Mouse (Mus musculus): ENCODE results near the gene Sobp. TPM values are rescaled to one million over a fixed set of nuclear protein-coding genes. Genes with fewer than 3 reads are reported as not detected.
A peak's percentile ranks its signal among the peaks of the same experiment; 100 is the strongest.

The Sobp gene
- polyA plus RNA-seq, 1 experiment from 2014 or later, result 15.6 TPM

DNA sequence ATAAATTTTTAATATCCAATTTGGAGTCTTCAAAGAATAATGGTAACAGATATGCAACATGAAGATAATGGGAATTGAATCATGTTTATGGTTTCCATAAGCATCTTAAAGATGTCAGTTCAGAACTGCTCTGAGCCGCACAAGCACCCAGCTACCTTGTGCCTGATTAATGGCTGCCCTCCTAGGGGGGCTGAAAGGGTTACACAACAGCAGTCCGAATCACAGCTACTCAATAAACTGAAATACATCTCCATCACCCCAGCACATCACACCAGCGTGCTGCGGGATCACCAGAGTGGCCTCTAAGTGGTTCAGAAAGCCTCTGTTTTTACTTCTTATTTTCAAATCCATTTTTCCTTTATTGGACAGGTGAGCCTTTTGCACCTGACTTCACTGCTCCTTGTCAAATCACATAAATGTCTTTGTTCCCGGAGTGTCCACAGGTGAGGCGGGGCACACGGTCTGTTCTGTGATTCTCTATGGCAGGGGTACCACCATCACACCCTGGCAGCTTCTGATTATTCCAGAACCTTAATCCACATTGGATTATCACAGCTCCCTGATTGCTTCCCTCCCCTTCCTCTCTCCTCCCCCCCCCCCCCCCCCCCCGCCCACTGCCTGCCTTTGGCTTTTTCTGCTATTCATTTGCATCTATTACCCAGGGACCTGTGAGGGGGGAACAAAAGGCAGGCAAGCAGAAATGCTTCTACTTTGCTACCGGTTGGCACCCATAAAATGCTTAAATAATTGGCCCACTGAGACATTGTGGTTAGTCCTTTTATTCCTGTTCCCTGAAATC lies 90.8 kb downstream of the Sobp start:
- H3K36me3 ChIP-seq, result peaks cover 15% of the 10 kb centered on the region
- H3K4me3 ChIP-seq (replicated peaks), result no peak overlapping the region
- peak overlapping the region; percentile 20; the same call in 1 of the 2 replicates for H3K9ac ChIP-seq (replicated peaks)
- WGBS, result 39% methylated on average over 8 of the region's 9 CpGs
- no peaks in the 10 kb centered on the region for H3K9me3 ChIP-seq
- peak; percentile 82 for ATAC-seq
- H3K27me3 ChIP-seq, result no peaks in the 10 kb centered on the region
- peak overlapping the region; percentile 76 for H3K27ac ChIP-seq
- H3K4me2 ChIP-seq (replicated peaks), result peak overlapping the region; percentile 1
- peaks cover 38% of the 10 kb centered on the region for H3K4me1 ChIP-seq (replicated peaks)

DNA sequence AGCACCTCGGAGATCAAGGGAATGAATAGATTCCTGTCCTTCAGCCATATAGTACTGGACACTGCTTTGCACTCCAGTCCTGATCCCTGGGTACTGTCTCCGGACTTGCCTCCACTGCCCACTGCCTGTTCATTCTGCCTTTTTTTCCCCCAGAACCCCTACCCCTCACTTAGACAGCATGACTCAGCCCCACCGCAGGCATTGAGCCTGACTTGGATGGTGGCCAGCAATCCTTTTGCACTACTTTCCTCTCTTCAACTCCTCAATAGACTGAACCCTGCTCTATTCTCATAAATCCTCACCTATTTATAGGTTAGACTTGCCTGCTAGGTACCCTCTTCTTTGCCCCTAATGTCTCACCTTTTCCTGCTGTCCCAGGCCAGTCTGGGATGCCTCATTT lies 93.0 kb downstream of the Sobp start:
- Histone ChIP-seq H3K36me3 (no peaks in the 10 kb centered on the region), H3K27ac (no peak overlapping the region), H3K9ac (replicated peaks) (no peak overlapping the region), H3K9me3 (no peaks in the 10 kb centered on the region), H3K4me1 (replicated peaks) (peaks cover 47% of the 10 kb centered on the region), H3K4me3 (replicated peaks) (no peak overlapping the region), H3K27me3 (no peaks in the 10 kb centered on the region), H3K4me2 (replicated peaks) (no peak overlapping the region)
- ATAC-seq, result no peak
- WGBS, result 64% methylated on average over 3 of the region's 3 CpGs

- no peak overlapping the region for H3K4me2 ChIP-seq (replicated peaks)
- 0 out of 2 replicates have a peak overlapping the region, but pooled peaks have one; percentile 10 for H3K9ac ChIP-seq (replicated peaks)
- H3K27me3 ChIP-seq, result no peaks in the 10 kb centered on the region
- no peak overlapping the region for H3K4me3 ChIP-seq (replicated peaks)
- ATAC-seq, result peak; percentile 57
- H3K36me3 ChIP-seq, result no peaks in the 10 kb centered on the region
- WGBS, result 67% methylated on average over 13 of the region's 13 CpGs
- H3K27ac ChIP-seq, result peak overlapping the region; percentile 32; the same call in 1 of the 2 replicates
- H3K4me1 ChIP-seq (replicated peaks), result peaks cover 49% of the 10 kb centered on the region
- no peaks in the 10 kb centered on the region for H3K9me3 ChIP-seq
Measured at GRCm38 (mm10) chr10:43075535-43076152, 98.7 kb downstream of the Sobp start.

GRCm38 (mm10) chr10:43073281-43073680 lies 101.0 kb downstream of the Sobp start:
- Histone ChIP-seq H3K9me3 (no peaks in the 10 kb centered on the region), H3K9ac (replicated peaks) (0 out of 2 replicates have a peak overlapping the region, but pooled peaks have one; percentile 10), H3K4me1 (replicated peaks) (peaks cover 49% of the 10 kb centered on the region), H3K36me3 (peaks cover 7% of the 10 kb centered on the region), H3K27me3 (no peaks in the 10 kb centered on the region), H3K4me3 (replicated peaks) (no peak overlapping the region), H3K27ac (peak overlapping the region; percentile 67), H3K4me2 (replicated peaks) (no peak overlapping the region)
- WGBS, result 38% methylated on average over 8 of the region's 8 CpGs
- ATAC-seq, result 0 out of 2 replicates have a peak, but pooled peaks have one; percentile 38

DNA sequence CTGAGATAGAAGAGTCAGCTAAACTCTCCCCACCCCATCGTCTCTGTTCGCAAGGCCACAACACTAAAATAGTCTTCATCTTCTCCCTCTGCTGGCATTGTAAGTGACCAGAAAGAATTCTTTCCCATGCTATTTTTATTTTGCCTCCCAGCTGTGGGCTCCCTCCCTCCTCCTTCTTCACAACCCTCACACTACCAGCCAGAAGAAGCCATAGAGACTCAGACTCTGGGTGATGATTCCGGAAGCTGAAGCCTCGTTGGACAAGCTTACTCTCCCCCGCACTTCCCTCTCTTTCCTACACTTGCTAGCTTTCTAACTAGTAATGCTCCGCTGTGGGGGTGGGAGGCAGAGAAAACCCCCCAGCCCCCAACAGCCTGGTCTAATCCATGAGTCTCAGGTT lies 103.4 kb downstream of the Sobp start:
- Histone ChIP-seq H3K9me3 (no peaks in the 10 kb centered on the region), H3K4me1 (replicated peaks) (peaks cover 36% of the 10 kb centered on the region), H3K27me3 (no peaks in the 10 kb centered on the region), H3K4me2 (replicated peaks) (no peak overlapping the region), H3K4me3 (replicated peaks) (no peak overlapping the region), H3K36me3 (peaks cover 16% of the 10 kb centered on the region), H3K27ac (no peak overlapping the region), H3K9ac (replicated peaks) (no peak overlapping the region)
- no peak for ATAC-seq
- WGBS, result 96% methylated on average over 6 of the region's 6 CpGs

DNA sequence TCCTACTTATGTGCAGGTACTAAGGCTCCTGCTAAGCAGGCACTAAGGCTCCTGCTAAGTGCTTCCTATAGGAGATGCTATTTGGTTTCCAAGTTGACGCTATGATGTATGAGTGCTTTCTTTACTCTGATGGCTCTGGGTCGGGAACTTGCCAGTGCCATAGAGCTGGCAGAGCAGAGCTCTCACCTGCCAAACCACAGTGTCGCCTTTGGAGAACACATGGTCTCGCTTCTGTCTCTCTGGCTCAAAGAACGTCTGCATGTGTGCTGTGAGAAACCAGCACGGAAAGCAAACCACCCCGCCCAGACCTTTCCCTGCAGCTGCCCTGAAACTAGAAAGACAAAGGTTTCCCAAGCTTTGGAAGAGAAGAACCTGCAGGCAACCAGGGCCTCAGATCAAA lies 109.0 kb downstream of the Sobp start:
- Histone ChIP-seq H3K9me3 (no peaks in the 10 kb centered on the region), H3K4me2 (replicated peaks) (no peak overlapping the region), H3K4me1 (replicated peaks) (peaks cover 5% of the 10 kb centered on the region), H3K9ac (replicated peaks) (no peak overlapping the region), H3K36me3 (peaks cover 24% of the 10 kb centered on the region), H3K27ac (no peak overlapping the region), H3K4me3 (replicated peaks) (no peak overlapping the region), H3K27me3 (no peaks in the 10 kb centered on the region)
- ATAC-seq, result no peak
- WGBS, result 92% methylated on average over 7 of the region's 7 CpGs

DNA sequence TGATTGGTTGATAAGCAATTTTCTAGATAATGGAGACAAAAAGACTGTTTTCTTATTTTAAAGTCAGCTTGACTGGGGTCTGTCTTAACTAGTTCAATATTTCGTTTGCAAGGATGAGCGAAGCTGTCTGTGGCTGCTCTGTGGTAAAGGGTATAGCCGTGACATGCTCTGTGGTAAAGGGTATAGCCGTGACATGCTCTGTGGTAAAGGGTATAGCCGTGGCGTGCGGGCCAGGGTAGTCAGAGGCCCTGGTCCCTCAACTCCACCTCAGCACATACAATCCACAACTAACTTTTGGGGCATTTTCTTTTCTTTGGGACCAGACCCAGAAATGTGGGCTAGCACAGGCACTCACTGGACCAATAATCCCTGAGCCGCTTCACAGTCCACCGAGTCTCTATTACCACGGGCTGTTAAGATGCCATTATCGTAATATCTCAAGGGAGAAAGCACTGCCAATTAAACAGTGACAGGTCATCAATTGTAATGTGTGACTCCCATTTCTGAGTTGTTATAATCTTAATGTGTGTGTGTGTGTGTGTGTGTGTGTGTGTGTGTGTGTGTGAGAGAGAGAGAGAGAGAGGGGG lies 112.7 kb downstream of the Sobp start:
- Histone ChIP-seq H3K4me2 (replicated peaks) (no peak overlapping the region), H3K27ac (no peak overlapping the region), H3K36me3 (peaks cover 15% of the 10 kb centered on the region), H3K9me3 (no peaks in the 10 kb centered on the region), H3K27me3 (no peaks in the 10 kb centered on the region), H3K4me1 (replicated peaks) (peaks cover 5% of the 10 kb centered on the region), H3K4me3 (replicated peaks) (no peak overlapping the region), H3K9ac (replicated peaks) (no peak overlapping the region)
- 79% methylated on average over 11 of the region's 11 CpGs for WGBS
- no peak for ATAC-seq

GRCm38 (mm10) chr10:43055405-43055804 lies 118.9 kb downstream of the Sobp start:
- no peak for ATAC-seq
- WGBS, result 83% methylated on average over 2 of the region's 2 CpGs
- no peak overlapping the region for H3K9ac ChIP-seq (replicated peaks)
- peaks cover 21% of the 10 kb centered on the region for H3K4me1 ChIP-seq (replicated peaks)
- no peaks in the 10 kb centered on the region for H3K9me3 ChIP-seq
- H3K4me2 ChIP-seq (replicated peaks), result no peak overlapping the region
- no peak overlapping the region for H3K4me3 ChIP-seq (replicated peaks)
- no peak overlapping the region for H3K27ac ChIP-seq
- H3K27me3 ChIP-seq, result no peaks in the 10 kb centered on the region
- H3K36me3 ChIP-seq, result no peaks in the 10 kb centered on the region

- H3K4me3 ChIP-seq (replicated peaks), result no peak overlapping the region
- peak overlapping the region; percentile 47 for H3K27ac ChIP-seq
- ATAC-seq, result no peak
- H3K9me3 ChIP-seq, result no peaks in the 10 kb centered on the region
- no peaks in the 10 kb centered on the region for H3K27me3 ChIP-seq
- H3K4me2 ChIP-seq (replicated peaks), result no peak overlapping the region
- no peaks in the 10 kb centered on the region for H3K36me3 ChIP-seq
- H3K9ac ChIP-seq (replicated peaks), result no peak overlapping the region
- H3K4me1 ChIP-seq (replicated peaks), result peaks cover 21% of the 10 kb centered on the region
- WGBS, result 76% methylated on average over 8 of the region's 8 CpGs
Measured at GRCm38 (mm10) chr10:43054776-43055175, 119.6 kb downstream of the Sobp start.

GRCm38 (mm10) chr10:43053861-43054560 lies 120.3 kb downstream of the Sobp start:
- H3K4me3 ChIP-seq (replicated peaks), result no peak overlapping the region
- H3K9me3 ChIP-seq, result no peaks in the 10 kb centered on the region
- H3K4me2 ChIP-seq (replicated peaks), result no peak overlapping the region
- no peak overlapping the region for H3K9ac ChIP-seq (replicated peaks)
- H3K27ac ChIP-seq, result peak overlapping the region; percentile 67
- peak; percentile 43; the same call in 1 of the 2 replicates for ATAC-seq
- H3K27me3 ChIP-seq, result no peaks in the 10 kb centered on the region
- H3K36me3 ChIP-seq, result no peaks in the 10 kb centered on the region
- H3K4me1 ChIP-seq (replicated peaks), result peaks cover 23% of the 10 kb centered on the region
- WGBS, result 63% methylated on average over 10 of the region's 10 CpGs

DNA sequence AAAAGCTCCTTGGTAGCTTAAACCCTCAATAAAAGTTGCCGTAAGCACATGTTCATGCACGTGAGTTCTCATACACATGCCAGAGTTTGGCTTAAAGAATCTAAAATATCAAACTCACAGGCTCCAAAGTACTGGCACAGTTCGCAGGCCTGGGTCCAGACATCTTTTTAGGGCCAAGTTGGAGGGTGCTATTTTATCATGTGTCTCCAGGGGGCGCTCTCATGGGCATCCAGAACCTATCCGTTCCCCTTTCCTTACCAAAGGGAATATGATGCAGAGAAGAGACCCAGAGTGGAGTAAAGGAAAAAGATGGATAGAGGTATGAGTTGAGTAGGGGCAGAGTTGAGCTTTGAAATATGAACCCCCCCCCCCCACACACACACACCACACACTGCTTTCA lies 121.9 kb downstream of the Sobp start:
- 0 out of 2 replicates have a peak overlapping the region, but pooled peaks have one; percentile 32 for H3K27ac ChIP-seq
- H3K4me2 ChIP-seq (replicated peaks), result no peak overlapping the region
- no peaks in the 10 kb centered on the region for H3K36me3 ChIP-seq
- no peak overlapping the region for H3K4me3 ChIP-seq (replicated peaks)
- no peak overlapping the region for H3K9ac ChIP-seq (replicated peaks)
- no peaks in the 10 kb centered on the region for H3K9me3 ChIP-seq
- H3K27me3 ChIP-seq, result no peaks in the 10 kb centered on the region
- WGBS, result 55% methylated on average over 5 of the region's 5 CpGs
- H3K4me1 ChIP-seq (replicated peaks), result peaks cover 25% of the 10 kb centered on the region
- ATAC-seq, result no peak

Measured in midbrain, embryonic 13.5 days (tissue).